Mouse (Mus musculus) olfactory bulb, adult 2 months (tissue): ENCODE data around the gene Pjvk.

ENCODE experiments used
- CTCF ChIP-seq: fragments of 200-500 bp; IDR thresholded peaks from 2 replicates; pipeline ENCODE4 v1.5.1; 2012; ENCODE audit warnings: low read depth, mild to moderate bottlenecking, low read length, moderate library complexity; ENCODE audit not compliant: insufficient read depth
- POLR2A ChIP-seq: fragments of 200-500 bp; IDR thresholded peaks from 2 replicates; pipeline ENCODE4 v1.6.1; 2012; ENCODE audit warnings: mild to moderate bottlenecking, low read depth, low read length, moderate library complexity; ENCODE audit not compliant: insufficient read depth

- no peak for TF ChIP-seq CTCF
- TF ChIP-seq POLR2A = no peak
These were observed 41.6 kb upstream of the Pjvk start for GRCm38 (mm10) chr2:76606704-76607103.
